Mouse (Mus musculus): ENCODE measurements around the gene Inpp5f.
"Not testable (repeated sequence)": the region's sequence is repeated elsewhere in the genome, so short reads cannot be mapped to it uniquely, and the experiment has no call there.

The Inpp5f gene

DNA sequence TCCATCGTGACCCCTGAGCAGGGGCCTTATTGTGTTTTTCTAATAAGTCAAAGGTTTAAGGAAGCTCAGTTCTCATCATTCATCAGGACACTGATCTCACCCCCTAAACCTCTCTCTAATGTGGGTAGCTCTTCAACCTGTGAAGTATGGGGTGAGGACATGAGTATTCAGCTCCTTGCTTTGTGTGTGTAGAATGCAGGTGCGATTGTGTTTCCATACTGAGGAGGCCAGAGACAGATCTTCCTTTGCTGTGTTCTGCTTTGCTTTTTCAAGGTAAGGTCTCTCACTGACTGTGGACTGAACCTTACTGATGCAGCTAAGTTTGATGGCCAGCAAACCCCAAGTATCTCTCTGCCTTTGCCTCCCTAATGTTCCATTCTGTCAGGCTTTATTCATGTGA is 14.9 kb upstream of the Inpp5f start:
- DNase-seq = no peak

- no peak for DNase-seq
These were observed 12.1 kb upstream of the Inpp5f start for GRCm38 (mm10) chr7:128599072-128599471.

DNA sequence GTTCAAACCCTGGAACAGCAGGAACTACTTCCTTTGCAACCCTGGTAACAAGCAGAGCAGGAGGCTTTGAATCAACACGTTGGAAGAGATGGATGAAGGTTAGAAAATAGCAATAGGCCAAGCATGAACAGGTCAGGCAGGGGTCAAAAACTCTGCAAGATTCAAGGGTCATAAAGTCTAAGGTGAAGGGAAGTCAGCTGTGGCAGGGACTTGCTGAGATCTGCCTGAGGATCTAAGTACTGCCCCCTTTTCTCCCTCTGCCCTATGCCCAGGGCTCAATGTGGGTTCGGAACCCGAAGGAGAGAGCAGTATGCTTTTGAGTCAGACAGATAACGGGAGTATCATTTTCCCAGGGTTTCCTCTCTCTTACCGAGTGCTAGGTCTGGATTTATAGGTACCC is 9.3 kb upstream of the Inpp5f start:
- peak; percentile 52 for DNase-seq

DNA sequence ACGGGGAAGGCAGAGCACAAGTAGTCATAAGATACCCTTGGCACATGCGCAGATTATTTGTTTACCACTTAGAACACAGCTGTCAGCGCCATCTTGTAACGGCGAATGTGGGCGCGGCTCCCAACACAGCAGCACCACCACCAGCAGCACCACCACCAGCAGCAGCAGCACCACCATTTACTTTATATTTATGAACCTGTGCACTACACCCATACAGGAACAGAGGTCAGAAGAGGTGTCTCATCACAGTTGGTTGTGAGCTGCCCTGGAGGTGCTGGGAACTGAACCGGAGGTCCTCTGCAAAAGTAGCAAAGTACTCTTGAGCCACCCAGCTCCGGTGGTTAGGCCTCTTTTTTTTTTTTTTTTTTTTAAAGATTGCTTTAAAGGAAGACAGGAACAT is 1.2 kb upstream of the Inpp5f start:
- not testable (repeated sequence) for DNase-seq

GRCm38 (mm10) chr7:128610490-128610889 is 638 bp upstream of the Inpp5f start:
- DNase-seq = no peak

- DNase-seq = peak; percentile 43
These were observed 777 bp downstream of the Inpp5f start for GRCm38 (mm10) chr7:128611799-128612411.

- peak; percentile 60 for DNase-seq
These were observed 1.5 kb downstream of the Inpp5f start for GRCm38 (mm10) chr7:128612521-128613181.

- no peak for DNase-seq
These were observed 2.5 kb downstream of the Inpp5f start for GRCm38 (mm10) chr7:128613578-128613977.

GRCm38 (mm10) chr7:128617587-128617986 is 6.5 kb downstream of the Inpp5f start:
- no peak for DNase-seq

- no peak for DNase-seq
These were observed 9.1 kb downstream of the Inpp5f start for GRCm38 (mm10) chr7:128620178-128620577.

- no peak for DNase-seq
These were observed 11.3 kb downstream of the Inpp5f start for GRCm38 (mm10) chr7:128622266-128622961.

DNA sequence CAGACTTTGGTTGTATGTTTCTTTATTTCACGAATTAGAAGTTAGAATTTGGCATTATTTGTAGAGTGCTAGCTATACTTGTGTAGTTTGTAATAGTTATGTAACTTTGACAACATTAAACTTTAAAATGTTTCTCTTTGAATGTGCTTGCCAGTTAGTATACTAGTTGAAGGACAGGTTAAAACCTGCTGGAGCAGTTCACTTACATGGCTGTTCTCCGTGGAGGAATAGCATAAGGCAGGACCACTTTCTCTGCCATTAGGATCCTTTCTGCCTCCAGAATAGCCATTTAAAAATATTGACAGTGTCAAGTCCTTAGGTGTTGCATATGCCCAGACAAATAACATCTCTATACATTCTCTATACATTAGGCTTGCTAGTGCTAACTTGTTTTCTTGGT is 11.9 kb downstream of the Inpp5f start:
- DNase-seq = no peak

DNA sequence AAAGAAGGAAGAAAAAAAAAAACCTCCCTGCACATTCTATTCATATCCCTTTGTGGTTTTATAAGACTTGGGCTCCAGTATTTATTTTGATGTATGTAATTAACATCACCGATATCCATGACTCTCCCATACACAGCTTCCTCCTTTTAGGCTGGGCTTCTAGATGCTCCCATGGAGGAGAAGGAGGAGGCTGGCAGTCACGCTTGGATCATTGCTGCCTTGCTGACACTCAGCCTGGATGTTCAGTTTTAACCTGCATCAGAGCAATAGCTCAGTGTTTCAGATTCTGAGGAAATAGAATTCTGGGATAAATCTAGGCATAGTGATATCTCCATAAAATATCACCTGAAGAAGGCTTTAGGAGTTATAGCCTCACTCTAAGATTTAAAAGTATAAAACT is 14.3 kb downstream of the Inpp5f start:
- DNase-seq = no peak

DNA sequence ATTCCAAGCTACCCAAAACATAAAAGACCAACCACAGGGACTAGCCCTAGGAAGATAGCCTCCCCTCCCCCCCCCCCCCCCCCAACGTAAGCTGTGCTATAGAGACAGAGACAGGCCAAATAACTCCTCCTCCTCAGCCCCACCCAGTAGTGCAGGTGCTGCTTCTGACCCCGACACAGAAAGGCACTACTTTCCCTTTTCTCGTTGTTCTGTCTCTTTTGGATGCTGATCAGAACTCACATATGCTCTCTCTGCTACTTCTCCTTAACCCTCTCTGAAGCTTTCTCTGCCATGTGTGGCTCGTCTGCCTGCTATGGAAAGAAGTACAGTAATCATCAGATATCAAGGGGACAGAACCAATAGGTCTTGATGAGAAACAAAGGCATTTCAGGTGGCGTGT is 15.5 kb downstream of the Inpp5f start:
- no peak for DNase-seq

DNA sequence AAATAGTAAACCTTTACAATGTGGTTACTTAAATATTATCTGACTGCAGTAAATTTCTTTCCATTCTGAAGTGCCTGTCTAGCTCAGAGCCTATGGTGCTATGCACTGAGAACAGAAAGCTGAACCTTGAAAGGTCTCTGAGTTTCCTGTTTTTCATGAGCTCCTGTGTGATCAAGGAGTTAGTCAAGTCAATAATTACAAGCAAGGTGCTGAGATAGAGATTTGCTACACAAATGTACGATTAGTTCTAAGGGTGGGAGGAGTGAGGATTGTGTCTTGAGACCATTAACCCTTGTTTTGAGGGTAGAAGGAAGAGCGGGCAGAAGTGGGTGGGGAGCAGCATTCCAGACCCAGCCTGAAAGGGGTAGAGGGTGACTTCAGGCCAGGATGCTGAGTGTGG is 16.1 kb downstream of the Inpp5f start:
- DNase-seq = peak; percentile 44

DNA sequence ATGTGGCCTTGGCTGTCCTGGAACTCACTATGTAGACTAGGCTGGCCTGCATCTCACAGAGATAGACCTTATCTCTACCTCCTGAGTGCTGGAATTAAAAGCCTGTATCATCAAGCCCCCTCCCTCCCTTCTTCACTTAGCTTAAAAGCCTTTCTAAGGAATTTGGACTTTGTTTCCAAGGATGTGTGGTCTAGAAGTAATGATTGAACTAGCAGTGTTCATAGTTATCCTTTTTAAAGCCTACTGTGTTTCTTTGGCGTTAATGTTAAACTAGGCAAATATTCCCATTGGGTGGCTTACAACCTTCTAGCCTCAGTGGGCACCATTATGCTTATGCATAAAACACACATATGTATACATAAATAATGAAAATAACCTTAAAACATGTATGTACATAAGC is 16.6 kb downstream of the Inpp5f start:
- DNase-seq = no peak

DNA sequence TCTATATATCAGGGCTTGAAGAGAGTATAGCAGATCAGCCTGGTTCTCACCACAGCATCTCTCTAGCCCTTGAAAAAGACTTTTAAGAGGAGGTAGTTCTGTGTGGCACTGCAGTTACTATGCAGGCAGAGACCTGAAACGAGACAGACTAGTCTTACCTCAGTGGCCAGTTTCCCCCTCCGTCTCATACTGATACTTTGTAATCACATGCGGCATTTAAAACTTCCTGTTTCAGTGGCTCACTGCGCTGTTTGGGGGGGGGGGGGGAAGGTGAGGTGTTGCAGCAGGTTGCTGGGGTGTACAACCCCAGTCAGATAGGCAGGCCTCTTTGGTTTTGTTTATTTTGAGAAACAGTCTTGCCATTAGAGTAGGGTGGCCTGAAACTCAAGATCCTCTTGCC is 22.0 kb downstream of the Inpp5f start:
- DNase-seq = no peak

DNA sequence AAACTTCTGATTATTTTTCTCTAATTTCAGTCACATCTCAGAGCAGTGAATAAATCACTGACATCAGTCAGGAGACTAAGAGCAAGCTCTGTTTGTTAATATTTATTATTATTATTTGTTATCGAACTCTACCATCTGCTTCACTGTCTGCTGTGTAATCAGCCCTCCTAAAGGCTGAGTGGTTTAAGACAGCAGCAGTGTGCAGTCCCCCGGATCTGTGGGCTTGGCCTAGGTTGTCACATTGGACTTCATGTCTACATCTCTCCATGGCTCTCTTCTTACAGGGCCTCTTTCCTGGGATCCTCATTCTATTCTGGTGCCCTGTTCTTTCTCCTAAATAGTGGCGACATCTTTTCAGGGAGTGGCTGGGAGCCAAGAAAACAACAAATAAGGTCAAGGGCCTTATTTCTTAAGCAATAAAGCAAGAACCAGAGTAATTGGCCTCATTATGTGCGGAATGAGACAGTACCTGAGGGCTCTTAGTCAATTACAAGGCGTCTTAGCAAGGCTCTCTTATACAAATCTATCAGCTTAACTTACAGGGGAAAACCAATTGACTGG is 28.9 kb downstream of the Inpp5f start:
- no peak for DNase-seq

GRCm38 (mm10) chr7:128641571-128641970 is 30.4 kb downstream of the Inpp5f start:
- DNase-seq = no peak

DNA sequence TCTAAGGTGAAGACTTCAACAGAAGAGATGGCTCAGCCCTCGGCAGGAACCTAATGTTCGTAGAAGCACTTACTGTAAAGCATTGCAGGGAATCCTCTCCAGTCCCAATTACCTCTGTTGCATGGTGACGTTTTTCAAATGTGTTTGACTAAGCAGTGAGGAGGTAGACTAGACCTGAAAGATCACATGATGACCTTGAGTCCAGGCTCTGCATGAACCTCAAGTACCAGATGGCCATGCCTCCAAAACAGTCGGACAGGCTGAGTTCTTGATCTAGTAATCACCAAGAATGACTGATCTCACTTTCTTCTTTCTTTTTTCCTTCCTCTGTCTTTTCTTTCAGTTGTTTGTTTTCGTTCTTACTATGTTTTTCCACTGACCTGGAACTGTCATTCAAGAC is 31.3 kb downstream of the Inpp5f start:
- no peak for DNase-seq

GRCm38 (mm10) chr7:128656970-128657369 is 45.8 kb downstream of the Inpp5f start:
- DNase-seq = no peak

GRCm38 (mm10) chr7:128663906-128664305 is 52.8 kb downstream of the Inpp5f start:
- DNase-seq = no peak

- no peak for DNase-seq
These were observed 53.8 kb downstream of the Inpp5f start for GRCm38 (mm10) chr7:128664861-128665377.

- no peak for DNase-seq
These were observed 56.7 kb downstream of the Inpp5f start for GRCm38 (mm10) chr7:128667788-128668187.

Data from kidney, postnatal 14 days (tissue).